Mouse (Mus musculus): ENCODE measurements around the gene Slc29a3. TPM values are rescaled to one million over a fixed set of nuclear protein-coding genes. Genes with fewer than 3 reads are reported as not detected.

The Slc29a3 gene
- polyA plus RNA-seq, 2 experiments = 10.0 to 10.4 TPM

DNA sequence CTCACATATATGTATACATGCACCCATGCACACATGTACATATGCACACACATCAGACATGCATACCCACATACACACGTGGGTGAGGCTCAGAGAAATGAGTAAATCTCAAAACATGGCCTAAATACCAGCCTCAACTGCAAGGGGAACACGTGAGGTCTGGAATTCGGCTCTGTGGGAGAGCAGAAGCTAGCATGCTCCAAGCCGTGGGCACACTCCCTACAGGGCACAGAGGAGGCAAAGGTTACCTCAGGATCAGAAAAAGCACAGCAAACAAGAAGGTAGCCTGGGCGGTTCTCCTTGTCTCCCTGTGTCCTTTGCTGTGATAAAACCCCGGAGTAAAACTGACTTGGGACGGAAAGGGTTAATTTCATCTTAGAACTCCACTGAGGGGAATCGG is 1.3 kb upstream of the Slc29a3 start:
- no peaks in the 10 kb centered on the region for H3K36me3 ChIP-seq (ENCODE audit: control insufficient read depth, insufficient read depth, low read length)
- no peak overlapping the region for H3K27ac ChIP-seq (replicated peaks; ENCODE audit: low read depth, low read length)
- no peaks in the 10 kb centered on the region for H3K27me3 ChIP-seq (ENCODE audit: control insufficient read depth, insufficient read depth, low read length)
- DNase-seq (ENCODE audit: low spot score) (no peak), ATAC-seq (ENCODE audit: low FRiP score, low read depth) (no peak)
- no peaks in the 10 kb centered on the region for H3K9me3 ChIP-seq (ENCODE audit: control insufficient read depth, low read length)
- no peak overlapping the region for H3K4me2 ChIP-seq (replicated peaks; ENCODE audit: low read depth, low read length, severe bottlenecking)
- H3K9ac ChIP-seq (ENCODE audit: low read depth, low read length, severe bottlenecking) = no peak overlapping the region
- WGBS = 73% methylated on average over 8 of the region's 8 CpGs
- H3K4me1 ChIP-seq (ENCODE audit: control insufficient read depth, insufficient read depth, low read length) = peaks cover 11% of the 10 kb centered on the region
- TF ChIP-seq POLR2A (IDR thresholded peaks at IDR 0.05; ENCODE audit: borderline replicate concordance, extremely low read depth, insufficient read depth, insufficient read length) = no peak
- no peak overlapping the region for H3K4me3 ChIP-seq (replicated peaks; ENCODE audit: low read length)

DNA sequence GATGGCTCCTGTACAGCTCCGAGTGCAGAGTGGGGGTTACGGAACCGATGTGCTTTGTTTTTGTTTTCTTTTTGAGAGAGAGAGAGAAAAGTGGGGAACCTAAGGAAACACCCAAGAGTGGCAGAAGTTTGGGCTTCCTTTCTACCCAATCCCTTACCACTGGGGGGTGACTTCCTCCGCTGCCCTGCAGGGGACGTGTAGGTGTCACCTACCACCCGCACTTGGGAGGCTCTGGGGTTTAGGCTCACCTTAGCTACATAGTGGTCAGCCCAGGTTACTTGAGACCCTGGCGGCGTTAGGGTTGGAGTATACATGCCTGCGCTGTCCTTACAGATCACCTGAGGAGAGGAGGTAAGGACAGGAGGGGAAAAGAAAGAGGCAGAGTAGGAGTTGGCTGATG is 667 bp upstream of the Slc29a3 start:
- 0 out of 2 replicates have a peak overlapping the region, but pooled peaks have one; percentile 25 for H3K9ac ChIP-seq (ENCODE audit: low read depth, low read length, severe bottlenecking)
- 0 out of 2 replicates have a peak, but pooled peaks cover 2% of the 10 kb centered on the region for H3K36me3 ChIP-seq (ENCODE audit: control insufficient read depth, insufficient read depth, low read length)
- H3K27ac ChIP-seq (replicated peaks; ENCODE audit: low read depth, low read length) = 0 out of 2 replicates have a peak overlapping the region, but pooled peaks have one; percentile 15
- WGBS = 64% methylated on average over 9 of the region's 9 CpGs
- peak overlapping the region; percentile 46 for H3K4me3 ChIP-seq (replicated peaks; ENCODE audit: low read length)
- H3K9me3 ChIP-seq (ENCODE audit: control insufficient read depth, low read length) = no peaks in the 10 kb centered on the region
- peak overlapping the region; percentile 63; the same call in 1 of the 2 replicates for H3K4me2 ChIP-seq (replicated peaks; ENCODE audit: low read depth, low read length, severe bottlenecking)
- DNase-seq (ENCODE audit: low spot score) = no peak
- H3K4me1 ChIP-seq (ENCODE audit: control insufficient read depth, insufficient read depth, low read length) = peaks cover 11% of the 10 kb centered on the region
- 0 out of 2 replicates have a peak, but pooled peaks have one; percentile 1 for ATAC-seq (ENCODE audit: low FRiP score, low read depth)
- no peaks in the 10 kb centered on the region for H3K27me3 ChIP-seq (ENCODE audit: control insufficient read depth, insufficient read depth, low read length)
- TF ChIP-seq POLR2A (IDR thresholded peaks at IDR 0.05; ENCODE audit: borderline replicate concordance, extremely low read depth, insufficient read depth, insufficient read length) = no peak

DNA sequence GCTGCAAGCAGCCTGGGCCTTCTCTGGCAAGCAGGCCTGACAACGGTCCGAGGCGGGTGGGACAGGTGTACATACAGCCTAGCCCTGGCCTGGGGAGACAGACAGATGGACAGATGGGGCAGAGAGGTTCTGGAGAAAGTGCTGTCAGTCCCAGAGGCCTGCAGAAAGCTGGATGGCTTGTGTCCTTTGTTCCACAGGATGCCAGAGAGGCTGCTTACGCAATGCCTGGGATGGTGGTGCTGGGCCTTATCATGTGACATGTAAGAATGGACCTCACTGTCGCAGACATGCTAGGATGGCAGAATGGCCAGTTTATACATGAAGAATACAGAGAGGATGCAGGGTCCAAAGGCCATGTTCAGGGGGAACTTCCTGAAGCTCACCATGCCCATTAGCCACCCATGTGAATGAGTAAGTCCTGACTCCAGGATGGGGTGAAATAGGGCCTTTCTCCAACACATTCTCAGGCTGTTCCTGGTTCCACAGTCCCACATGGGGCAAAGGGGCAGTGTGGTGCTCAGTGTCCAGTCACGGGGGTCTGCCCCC is 4.9 kb downstream of the Slc29a3 start:
- H3K9me3 ChIP-seq (ENCODE audit: control insufficient read depth, low read length) = no peaks in the 10 kb centered on the region
- H3K4me3 ChIP-seq (replicated peaks; ENCODE audit: low read length) = no peak overlapping the region
- no peak overlapping the region for H3K9ac ChIP-seq (ENCODE audit: low read depth, low read length, severe bottlenecking)
- WGBS = 76% methylated on average over 5 of the region's 6 CpGs
- no peak overlapping the region for H3K4me2 ChIP-seq (replicated peaks; ENCODE audit: low read depth, low read length, severe bottlenecking)
- no peak for DNase-seq (ENCODE audit: low spot score)
- 0 out of 2 replicates have a peak, but pooled peaks cover 11% of the 10 kb centered on the region for H3K36me3 ChIP-seq (ENCODE audit: control insufficient read depth, insufficient read depth, low read length)
- H3K27ac ChIP-seq (replicated peaks; ENCODE audit: low read depth, low read length) = no peak overlapping the region
- no peak for TF ChIP-seq POLR2A (IDR thresholded peaks at IDR 0.05; ENCODE audit: borderline replicate concordance, extremely low read depth, insufficient read depth, insufficient read length)
- no peaks in the 10 kb centered on the region for H3K27me3 ChIP-seq (ENCODE audit: control insufficient read depth, insufficient read depth, low read length)
- no peak for ATAC-seq (ENCODE audit: low FRiP score, low read depth)
- peaks cover 6% of the 10 kb centered on the region for H3K4me1 ChIP-seq (ENCODE audit: control insufficient read depth, insufficient read depth, low read length)

DNA sequence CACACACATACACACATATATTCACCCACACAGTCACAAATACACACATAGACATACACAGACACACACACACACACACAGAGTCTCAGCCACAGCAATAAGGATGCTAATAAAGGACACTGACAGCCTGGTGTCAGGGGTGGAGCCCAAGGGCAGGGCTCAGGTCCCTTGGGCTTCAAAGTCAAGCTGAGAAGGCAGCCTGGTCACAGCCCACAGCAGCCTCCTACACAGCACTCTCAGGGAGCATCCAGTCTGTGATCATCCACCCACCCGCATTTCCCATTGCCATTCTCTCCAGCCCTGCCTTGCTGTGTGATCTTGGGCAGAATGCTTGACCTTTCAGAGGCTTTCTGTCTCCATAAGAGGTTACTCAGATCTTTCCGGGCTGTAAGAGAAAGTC is 6.1 kb downstream of the Slc29a3 start:
- no peak overlapping the region for H3K4me3 ChIP-seq (replicated peaks; ENCODE audit: low read length)
- no peak overlapping the region for H3K9ac ChIP-seq (ENCODE audit: low read depth, low read length, severe bottlenecking)
- no peak for TF ChIP-seq POLR2A (IDR thresholded peaks at IDR 0.05; ENCODE audit: borderline replicate concordance, extremely low read depth, insufficient read depth, insufficient read length)
- H3K36me3 ChIP-seq (ENCODE audit: control insufficient read depth, insufficient read depth, low read length) = 0 out of 2 replicates have a peak, but pooled peaks cover 13% of the 10 kb centered on the region
- peaks cover under 1% of the 10 kb centered on the region; the same call in 1 of the 2 replicates for H3K4me1 ChIP-seq (ENCODE audit: control insufficient read depth, insufficient read depth, low read length)
- no peak overlapping the region for H3K27ac ChIP-seq (replicated peaks; ENCODE audit: low read depth, low read length)
- no peaks in the 10 kb centered on the region for H3K27me3 ChIP-seq (ENCODE audit: control insufficient read depth, insufficient read depth, low read length)
- WGBS = 72% methylated on average over 2 of the region's 2 CpGs
- H3K4me2 ChIP-seq (replicated peaks; ENCODE audit: low read depth, low read length, severe bottlenecking) = no peak overlapping the region
- no peak for ATAC-seq (ENCODE audit: low FRiP score, low read depth)
- DNase-seq (ENCODE audit: low spot score) = no peak
- H3K9me3 ChIP-seq (ENCODE audit: control insufficient read depth, low read length) = no peaks in the 10 kb centered on the region

DNA sequence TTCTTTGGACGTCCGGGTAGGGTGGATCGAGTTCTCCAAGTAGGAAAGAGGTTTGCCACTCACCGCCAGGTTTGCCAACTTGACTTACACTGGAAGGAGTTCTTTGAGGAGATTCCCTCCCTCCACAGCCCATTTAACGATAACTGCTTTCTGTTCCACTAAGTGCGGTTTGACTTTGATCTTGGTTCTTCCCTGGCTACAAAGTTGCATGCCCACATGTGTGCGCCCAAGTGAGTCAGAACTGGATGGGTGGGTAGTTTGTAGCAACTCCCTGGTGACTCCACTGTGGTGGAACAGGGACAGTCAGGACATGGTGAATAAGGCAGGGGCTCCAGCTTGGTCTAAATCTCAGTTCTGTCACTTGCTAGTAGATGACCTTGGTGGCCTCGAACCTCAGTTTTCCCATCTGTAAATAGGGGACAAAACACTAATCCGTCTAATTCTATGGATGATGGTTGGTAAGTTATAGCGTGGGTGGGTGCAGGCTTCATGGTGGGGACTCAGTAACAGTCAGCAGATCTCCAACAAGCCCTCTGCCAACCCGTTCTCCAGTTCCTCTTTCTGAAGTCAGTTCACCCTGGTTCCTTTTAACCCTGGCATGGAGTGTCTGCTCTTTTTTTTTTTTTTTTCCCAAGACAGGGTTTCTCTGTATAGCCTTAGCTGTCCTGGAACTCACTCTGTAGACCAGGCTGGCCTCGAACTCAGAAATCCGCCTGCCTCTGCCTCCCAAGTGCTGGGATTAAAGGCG is 7.9 kb downstream of the Slc29a3 start:
- H3K4me3 ChIP-seq (replicated peaks; ENCODE audit: low read length) = no peak overlapping the region
- ATAC-seq (ENCODE audit: low FRiP score, low read depth) (no peak), DNase-seq (ENCODE audit: low spot score) (no peak)
- WGBS = 90% methylated on average over 13 of the region's 14 CpGs
- H3K9me3 ChIP-seq (ENCODE audit: control insufficient read depth, low read length) = no peaks in the 10 kb centered on the region
- no peaks in the 10 kb centered on the region for H3K4me1 ChIP-seq (ENCODE audit: control insufficient read depth, insufficient read depth, low read length)
- no peak overlapping the region for H3K9ac ChIP-seq (ENCODE audit: low read depth, low read length, severe bottlenecking)
- no peaks in the 10 kb centered on the region for H3K27me3 ChIP-seq (ENCODE audit: control insufficient read depth, insufficient read depth, low read length)
- H3K36me3 ChIP-seq (ENCODE audit: control insufficient read depth, insufficient read depth, low read length) = 0 out of 2 replicates have a peak, but pooled peaks cover 14% of the 10 kb centered on the region
- H3K4me2 ChIP-seq (replicated peaks; ENCODE audit: low read depth, low read length, severe bottlenecking) = no peak overlapping the region
- TF ChIP-seq POLR2A (IDR thresholded peaks at IDR 0.05; ENCODE audit: borderline replicate concordance, extremely low read depth, insufficient read depth, insufficient read length) = no peak
- H3K27ac ChIP-seq (replicated peaks; ENCODE audit: low read depth, low read length) = no peak overlapping the region
